Mouse (Mus musculus): Measurements from ENCODE around the gene Cwc27. TPM values are rescaled to one million over a fixed set of nuclear protein-coding genes. Genes with fewer than 3 reads are reported as not detected.
A peak's percentile ranks its signal among the peaks of the same experiment; 100 is the strongest.

The Cwc27 gene
- polyA plus RNA-seq, 1 experiment from 2014 or later = 33.3 TPM

DNA sequence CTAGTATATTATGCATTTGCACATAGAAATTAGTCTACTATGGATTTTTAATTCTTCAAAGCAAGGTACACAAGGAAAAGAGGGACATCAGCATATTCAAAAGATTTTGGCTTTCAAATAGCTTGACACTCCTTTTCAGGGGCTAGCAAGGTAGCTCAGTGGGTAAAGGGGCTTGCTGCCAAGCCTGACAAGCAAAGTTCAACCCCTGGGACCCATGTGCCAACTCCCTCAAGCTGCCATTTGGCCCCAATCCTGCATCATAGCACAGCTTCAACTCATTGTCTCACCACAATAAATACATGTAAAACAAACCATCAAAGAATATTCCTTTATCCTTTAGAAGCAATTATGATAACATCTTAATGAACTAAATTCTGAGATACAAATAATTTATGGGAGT is 69.9 kb downstream of the Cwc27 start:
- DNase-seq (ENCODE audit: low spot score) = no peak
- Histone ChIP-seq H3K4me3 (no peak overlapping the region), H3K36me3 (no peaks in the 10 kb centered on the region), H3K9me3 (replicated peaks) (no peaks in the 10 kb centered on the region), H3K27me3 (ENCODE audit: low read depth, poor library complexity, severe bottlenecking) (no peaks in the 10 kb centered on the region), H3K4me1 (no peaks in the 10 kb centered on the region), H3K27ac (no peak overlapping the region)

DNA sequence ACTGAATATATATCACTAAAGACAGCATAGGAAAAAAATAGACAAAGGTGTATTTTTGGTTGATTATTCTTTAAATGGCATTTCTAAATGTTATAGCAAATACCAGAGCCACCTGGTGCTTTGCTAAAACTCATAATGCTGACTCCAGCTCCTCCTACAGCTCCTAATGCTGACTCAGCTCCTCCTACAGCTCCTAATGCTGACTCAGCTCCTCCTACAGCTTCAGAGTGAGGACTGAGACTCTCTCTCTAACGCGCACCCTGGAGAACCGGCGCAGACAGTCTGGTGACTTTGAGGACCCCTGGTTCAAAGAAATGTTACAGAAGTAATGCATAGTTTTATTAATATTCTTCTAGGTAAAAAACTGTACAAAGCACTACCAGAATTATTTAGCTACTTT is 74.1 kb downstream of the Cwc27 start:
- no peak for DNase-seq (ENCODE audit: low spot score)
- Histone ChIP-seq H3K27ac (no peak overlapping the region), H3K36me3 (no peaks in the 10 kb centered on the region), H3K4me3 (no peak overlapping the region), H3K4me1 (no peaks in the 10 kb centered on the region), H3K9me3 (replicated peaks) (no peaks in the 10 kb centered on the region), H3K27me3 (ENCODE audit: low read depth, poor library complexity, severe bottlenecking) (no peaks in the 10 kb centered on the region)
- WGBS = 95% methylated on average over 4 of the region's 4 CpGs

DNA sequence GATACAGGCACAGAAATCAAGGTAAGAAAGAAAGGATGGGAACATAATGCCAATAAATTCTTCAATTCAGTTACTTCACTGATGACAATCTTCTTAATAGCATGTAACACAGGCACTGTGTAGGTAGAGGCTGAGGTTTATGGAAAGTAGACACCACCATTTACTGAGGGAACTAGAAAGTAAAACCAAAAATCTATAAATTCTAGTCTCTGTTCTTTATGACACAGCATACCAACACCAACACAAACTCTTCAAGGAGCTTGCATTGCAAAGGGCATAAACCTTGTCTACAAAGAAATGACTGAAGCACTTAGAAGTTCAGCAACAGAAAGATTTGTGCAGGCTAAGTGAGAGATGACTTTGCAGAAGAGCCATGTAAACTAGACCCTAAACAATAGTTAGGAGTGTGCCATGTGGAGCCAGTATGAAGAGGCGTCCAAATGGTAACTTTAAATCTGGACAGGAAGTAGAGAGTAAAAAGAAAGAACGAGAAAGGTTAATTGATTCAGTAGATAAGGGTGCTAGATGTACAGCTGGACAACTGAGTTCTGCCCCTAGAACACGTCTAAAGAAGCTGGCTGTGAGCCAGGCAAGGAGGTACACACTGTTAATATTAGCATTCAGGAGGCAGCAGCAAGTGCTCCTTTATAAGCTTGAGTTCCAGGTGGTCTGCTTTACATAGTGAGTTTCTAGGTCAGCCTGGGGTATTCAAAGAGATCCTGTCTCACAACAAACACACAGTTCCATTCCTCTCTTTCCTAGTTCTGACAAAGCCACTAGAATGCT is 87.5 kb downstream of the Cwc27 start:
- Histone ChIP-seq H3K27ac (no peak overlapping the region), H3K27me3 (ENCODE audit: low read depth, poor library complexity, severe bottlenecking) (no peaks in the 10 kb centered on the region), H3K4me1 (no peaks in the 10 kb centered on the region), H3K9me3 (replicated peaks) (no peaks in the 10 kb centered on the region), H3K36me3 (peaks cover 8% of the 10 kb centered on the region; the same call in 1 of the 2 replicates), H3K4me3 (no peak overlapping the region)
- DNase-seq (ENCODE audit: low spot score) = no peak
- 80% methylated on average over 3 of the region's 3 CpGs for WGBS

DNA sequence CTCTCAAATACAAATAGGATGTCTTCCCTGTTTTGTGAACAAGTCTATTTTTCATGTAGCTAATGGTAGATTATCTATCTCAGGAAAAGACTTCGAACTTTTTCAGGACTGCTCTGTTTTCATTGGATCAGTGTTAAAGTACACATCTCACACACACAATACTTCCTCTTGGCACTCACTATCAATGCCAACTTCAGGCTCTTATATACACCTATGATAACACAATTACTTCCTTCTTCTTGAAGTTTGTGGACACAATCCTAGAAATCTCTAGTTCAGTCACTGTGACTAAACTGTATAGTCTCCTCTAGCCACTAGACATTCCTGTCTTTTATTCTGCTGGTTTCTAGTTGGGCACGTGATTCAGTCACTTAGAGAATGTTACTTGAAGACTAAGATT is 89.3 kb downstream of the Cwc27 start:
- H3K27me3 ChIP-seq (ENCODE audit: low read depth, poor library complexity, severe bottlenecking) = no peaks in the 10 kb centered on the region
- WGBS = 90% methylated on average over 2 of the region's 2 CpGs
- no peak for DNase-seq (ENCODE audit: low spot score)
- peaks cover 8% of the 10 kb centered on the region; the same call in 1 of the 2 replicates for H3K36me3 ChIP-seq
- no peak overlapping the region for H3K27ac ChIP-seq
- H3K9me3 ChIP-seq (replicated peaks) = no peaks in the 10 kb centered on the region
- H3K4me3 ChIP-seq = no peak overlapping the region
- no peaks in the 10 kb centered on the region for H3K4me1 ChIP-seq

DNA sequence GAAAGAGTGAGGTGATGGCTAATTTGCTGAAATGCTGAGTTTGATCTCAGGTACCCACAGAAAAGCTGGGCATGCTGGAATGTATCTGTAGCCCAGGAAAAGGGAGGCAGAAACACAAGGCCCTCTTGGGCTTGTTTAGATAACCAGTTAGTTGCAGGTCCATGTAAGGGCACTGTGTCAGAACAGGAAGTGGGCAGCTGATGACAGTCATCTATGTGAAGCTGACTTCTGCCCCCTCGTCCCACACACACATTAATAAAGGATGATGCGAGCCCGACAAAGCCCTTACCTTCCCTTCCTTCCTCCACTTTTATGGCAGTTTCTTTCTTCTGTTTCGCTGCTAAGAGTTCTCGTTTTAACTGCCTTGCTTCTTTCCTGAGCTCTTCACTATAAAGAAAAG is 96.8 kb downstream of the Cwc27 start:
- 84% methylated on average over 5 of the region's 5 CpGs for whole genome bisulfite sequencing
- Histone ChIP-seq H3K36me3 (peaks cover 6% of the 10 kb centered on the region; the same call in 1 of the 2 replicates), H3K27ac (no peak overlapping the region), H3K4me1 (no peaks in the 10 kb centered on the region), H3K4me3 (no peak overlapping the region), H3K9me3 (replicated peaks) (no peaks in the 10 kb centered on the region), H3K27me3 (ENCODE audit: low read depth, poor library complexity, severe bottlenecking) (no peaks in the 10 kb centered on the region)
- DNase-seq (ENCODE audit: low spot score) = no peak

DNA sequence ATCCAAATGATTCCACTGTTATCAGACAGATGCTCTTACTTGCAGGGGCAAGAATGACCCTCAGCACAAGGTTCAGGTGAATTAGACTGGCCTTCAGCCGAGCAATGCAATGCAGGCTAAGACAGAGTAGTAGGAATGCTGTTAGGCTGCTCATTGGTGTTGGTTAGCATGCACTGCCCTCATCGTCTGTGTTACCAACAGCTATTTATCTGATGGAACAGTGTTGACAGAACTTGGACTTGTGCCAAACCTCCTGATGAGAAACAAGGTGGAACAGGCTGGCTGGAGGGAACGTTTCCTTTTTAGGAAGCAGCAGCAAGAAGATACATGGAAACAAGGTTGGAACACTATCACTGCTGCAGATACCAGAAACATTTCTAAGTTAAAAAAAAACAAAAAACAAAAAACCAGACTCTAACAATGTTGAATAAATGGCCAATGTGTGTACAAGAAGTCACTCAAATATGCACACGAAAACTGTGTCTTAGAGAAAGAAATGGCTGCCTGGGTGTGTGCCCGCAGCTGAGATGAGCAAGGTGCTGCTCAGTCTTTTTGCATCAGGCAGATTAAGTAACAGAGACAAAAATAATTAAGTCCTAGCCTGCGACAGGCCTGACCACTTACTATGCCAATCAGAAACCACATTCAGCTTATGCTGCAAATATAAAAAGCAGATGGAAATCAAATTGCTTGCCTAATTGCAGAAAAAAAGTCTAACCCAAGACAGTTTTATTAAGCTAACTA is 122.2 kb downstream of the Cwc27 start:
- no peak for DNase-seq (ENCODE audit: low spot score)
- no peak overlapping the region for H3K27ac ChIP-seq
- 67% methylated on average over 6 of the region's 6 CpGs for WGBS

DNA sequence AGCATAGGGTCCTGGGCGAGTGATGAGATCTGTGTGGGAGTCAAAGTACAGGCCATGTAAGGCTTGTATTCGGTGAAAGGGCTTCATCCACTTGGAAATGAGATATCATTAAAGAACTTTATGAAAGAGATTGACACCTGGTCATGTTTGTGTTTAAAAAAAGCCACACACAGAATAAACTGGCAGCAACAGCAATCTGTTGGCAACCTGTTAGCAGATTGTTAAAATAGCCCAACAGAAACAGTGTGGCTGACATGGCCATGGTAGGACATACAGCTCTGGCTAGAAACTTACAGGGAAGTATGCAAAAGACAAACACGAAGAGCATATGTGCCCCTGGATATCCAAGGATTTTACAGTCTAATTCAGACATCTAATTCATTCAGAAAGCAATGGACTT is 124.2 kb downstream of the Cwc27 start:
- no peaks in the 10 kb centered on the region for H3K36me3 ChIP-seq
- DNase-seq (ENCODE audit: low spot score) = no peak
- H3K27me3 ChIP-seq (ENCODE audit: low read depth, poor library complexity, severe bottlenecking) = no peaks in the 10 kb centered on the region
- peaks cover 24% of the 10 kb centered on the region for H3K4me1 ChIP-seq
- H3K9me3 ChIP-seq (replicated peaks) = no peaks in the 10 kb centered on the region
- no peak overlapping the region for H3K27ac ChIP-seq
- no peak overlapping the region for H3K4me3 ChIP-seq
- WGBS = 51% methylated on average over 3 of the region's 3 CpGs

More for the DNA sequence above, 122.2 kb downstream of the Cwc27 start:
- Histone ChIP-seq H3K4me3 (no peak overlapping the region), H3K27me3 (ENCODE audit: low read depth, poor library complexity, severe bottlenecking) (no peaks in the 10 kb centered on the region), H3K4me1 (peaks cover 24% of the 10 kb centered on the region), H3K9me3 (replicated peaks) (no peaks in the 10 kb centered on the region), H3K36me3 (no peaks in the 10 kb centered on the region)

DNA sequence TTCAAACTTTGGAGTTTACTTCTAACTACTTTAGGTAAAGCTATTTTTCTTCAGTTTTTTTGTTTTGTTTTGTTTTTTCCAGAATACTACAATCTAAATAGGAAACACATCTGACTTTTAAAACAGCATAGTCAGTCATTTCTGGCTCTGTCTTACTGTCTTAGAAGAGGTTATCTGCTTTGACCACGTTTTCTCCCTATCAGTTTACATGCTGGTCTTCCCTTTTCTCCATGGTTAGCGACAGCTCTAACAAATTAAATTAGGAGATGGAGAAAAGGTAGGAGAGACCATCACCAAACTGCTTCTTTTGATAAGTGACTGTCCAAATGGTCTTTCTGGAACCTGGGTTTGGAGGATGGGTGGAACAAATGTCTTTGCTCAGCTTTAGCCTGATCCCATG is 131.4 kb downstream of the Cwc27 start:
- Histone ChIP-seq H3K4me3 (no peak overlapping the region), H3K27ac (no peak overlapping the region), H3K9me3 (replicated peaks) (no peaks in the 10 kb centered on the region), H3K27me3 (ENCODE audit: low read depth, poor library complexity, severe bottlenecking) (no peaks in the 10 kb centered on the region), H3K4me1 (peaks cover 19% of the 10 kb centered on the region), H3K36me3 (no peaks in the 10 kb centered on the region)
- 66% methylated on average over 2 of the region's 2 CpGs for WGBS
- no peak for DNase-seq (ENCODE audit: low spot score)

DNA sequence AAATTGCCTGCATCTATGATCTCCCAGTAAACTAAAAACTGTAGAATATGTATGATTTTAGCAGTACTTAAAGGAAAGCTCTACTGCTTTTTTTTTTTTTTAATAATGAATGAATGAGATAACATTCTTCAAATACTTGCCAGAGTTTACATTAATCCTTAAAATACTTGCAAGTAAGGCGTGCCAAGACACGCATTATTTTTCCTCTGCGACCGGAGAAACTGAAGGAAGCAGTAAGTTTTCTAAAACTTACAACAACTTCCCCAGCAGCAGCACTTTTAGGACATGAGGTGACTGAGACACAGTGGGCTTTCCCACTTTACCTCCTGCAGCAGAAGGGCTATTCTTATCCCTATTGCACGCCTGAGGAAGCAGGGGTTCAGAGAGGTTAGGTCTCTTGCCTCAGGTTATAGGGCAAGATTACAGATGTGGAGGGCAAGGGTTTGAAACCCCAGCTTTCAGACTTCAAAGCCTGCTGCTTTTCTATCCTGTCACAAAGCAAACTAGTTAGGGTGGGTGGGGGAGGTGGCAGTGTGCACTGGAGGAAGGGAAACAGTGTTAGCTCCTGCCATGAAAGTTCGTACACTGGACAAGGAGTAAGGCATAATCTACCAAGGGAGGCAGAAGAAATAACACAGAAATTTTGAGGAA is 132.5 kb downstream of the Cwc27 start:
- H3K36me3 ChIP-seq = peaks cover 1% of the 10 kb centered on the region
- H3K4me3 ChIP-seq = no peak overlapping the region
- H3K27ac ChIP-seq = peak overlapping the region; percentile 47
- H3K27me3 ChIP-seq (ENCODE audit: low read depth, poor library complexity, severe bottlenecking) = no peaks in the 10 kb centered on the region
- H3K4me1 ChIP-seq = peaks cover 19% of the 10 kb centered on the region
- 45% methylated on average over 6 of the region's 6 CpGs for WGBS
- H3K9me3 ChIP-seq (replicated peaks) = no peaks in the 10 kb centered on the region
- no peak for DNase-seq (ENCODE audit: low spot score)

DNA sequence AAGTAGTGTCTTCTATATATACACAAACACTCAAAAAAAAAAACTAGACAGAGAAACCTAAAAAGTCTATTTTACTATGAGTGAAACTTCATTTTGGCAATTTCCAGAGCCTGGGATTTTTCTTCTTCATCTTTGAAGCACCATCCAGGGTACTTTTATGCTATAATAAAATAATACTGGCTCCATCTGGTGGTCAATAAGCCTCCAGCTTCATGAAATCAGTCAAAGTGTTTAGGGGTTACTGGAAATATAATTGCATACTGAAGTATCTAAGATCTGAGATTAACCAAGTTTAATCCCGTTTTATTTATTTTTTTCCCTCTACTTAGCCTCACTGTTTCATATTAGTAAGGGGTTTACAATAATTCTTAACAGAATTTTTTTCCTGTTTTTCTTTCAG is 135.7 kb downstream of the Cwc27 start:
- Histone ChIP-seq H3K4me1 (peaks cover 19% of the 10 kb centered on the region), H3K9me3 (replicated peaks) (no peaks in the 10 kb centered on the region), H3K27ac (no peak overlapping the region), H3K4me3 (no peak overlapping the region), H3K36me3 (peaks cover 16% of the 10 kb centered on the region), H3K27me3 (ENCODE audit: low read depth, poor library complexity, severe bottlenecking) (no peaks in the 10 kb centered on the region)
- DNase-seq (ENCODE audit: low spot score) = no peak
- WGBS = 96% methylated on average over 1 of the region's 1 CpGs

DNA sequence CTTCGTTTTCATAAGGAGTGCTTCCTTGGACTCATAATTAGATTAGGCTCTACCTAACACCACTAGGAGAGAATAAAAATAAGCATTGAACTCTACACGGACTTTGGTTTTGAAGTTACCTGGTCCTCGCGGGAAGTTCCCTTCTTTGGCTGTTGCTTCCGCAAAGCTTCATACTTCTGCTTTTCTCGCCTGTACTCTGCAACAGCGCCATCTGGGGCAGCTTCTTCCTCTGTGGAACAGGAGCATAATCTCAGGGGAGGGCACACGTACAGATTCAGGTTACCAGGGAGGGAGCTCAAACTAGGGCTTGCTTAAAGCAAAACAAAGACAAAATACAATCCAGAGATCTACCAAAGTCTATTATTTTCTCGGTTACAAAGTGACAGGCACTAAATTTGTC is 155.8 kb downstream of the Cwc27 start:
- no peak for DNase-seq (ENCODE audit: low spot score)

DNA sequence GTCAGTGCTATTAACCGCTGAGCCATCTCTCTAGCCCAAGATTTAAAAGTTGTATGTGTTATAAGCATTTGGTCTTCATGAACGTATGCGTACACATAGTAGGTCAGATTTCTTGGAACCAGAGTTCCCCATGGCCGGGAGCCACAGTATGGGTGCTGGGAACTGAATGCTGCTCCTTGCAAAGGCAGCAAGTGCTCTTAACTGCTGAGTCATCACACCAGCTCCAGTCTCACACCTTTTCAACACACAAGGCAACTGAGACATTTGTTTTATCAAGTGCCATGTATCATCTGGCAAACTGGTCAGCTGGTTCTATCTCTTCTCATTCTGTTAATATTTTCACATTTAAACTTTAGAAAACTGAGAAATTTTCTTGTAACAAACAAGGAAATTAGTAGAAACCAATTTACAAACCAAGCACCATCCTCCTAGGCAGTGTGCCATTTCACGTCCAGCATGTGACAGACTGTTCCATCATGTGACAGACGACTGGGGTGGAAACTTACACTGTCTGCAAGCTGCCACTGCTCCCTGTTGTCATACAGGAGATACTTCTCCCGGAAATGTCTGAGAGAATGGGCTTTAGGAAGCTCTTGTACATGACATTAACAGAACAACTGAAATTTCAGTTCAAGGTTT is 156.8 kb downstream of the Cwc27 start:
- no peaks in the 10 kb centered on the region for H3K27me3 ChIP-seq (ENCODE audit: low read depth, poor library complexity, severe bottlenecking)
- 0 out of 2 replicates have a peak, but pooled peaks cover 5% of the 10 kb centered on the region for H3K4me1 ChIP-seq
- no peak for DNase-seq (ENCODE audit: low spot score)
- 92% methylated on average over 7 of the region's 7 CpGs for WGBS
- H3K9me3 ChIP-seq (replicated peaks) = no peaks in the 10 kb centered on the region
- no peak overlapping the region for H3K4me3 ChIP-seq
- peaks cover 14% of the 10 kb centered on the region for H3K36me3 ChIP-seq
- no peak overlapping the region for H3K27ac ChIP-seq

More for the DNA sequence above, 155.8 kb downstream of the Cwc27 start:
- Histone ChIP-seq H3K27me3 (ENCODE audit: low read depth, poor library complexity, severe bottlenecking) (no peaks in the 10 kb centered on the region), H3K9me3 (replicated peaks) (no peaks in the 10 kb centered on the region), H3K27ac (no peak overlapping the region), H3K4me3 (no peak overlapping the region), H3K36me3 (peaks cover 14% of the 10 kb centered on the region), H3K4me1 (0 out of 2 replicates have a peak, but pooled peaks cover 5% of the 10 kb centered on the region)
- WGBS = 94% methylated on average over 9 of the region's 9 CpGs

All from limb, embryonic 10.5 days (tissue).